Mouse (Mus musculus): ENCODE data around the gene Glce. TPM values are rescaled to one million over a fixed set of nuclear protein-coding genes. Genes with fewer than 3 reads are reported as not detected.

Glce gene
- polyA plus RNA-seq, 1 experiment from 2014 or later: 21.5 TPM

- Histone ChIP-seq H3K27ac (no peak overlapping the region), H3K27me3 (ENCODE audit: poor library complexity, severe bottlenecking) (no peaks in the 10 kb centered on the region), H3K36me3 (replicated peaks) (no peaks in the 10 kb centered on the region), H3K4me1 (peaks cover 26% of the 10 kb centered on the region), H3K4me3 (no peak overlapping the region), H3K9me3 (no peaks in the 10 kb centered on the region)
- no peak for DNase-seq (ENCODE audit: extremely low spot score, low spot score)
- 90% methylated on average over 2 of the region's 2 CpGs for whole genome bisulfite sequencing
Observed at GRCm38 (mm10) chr9:62152506-62152905, 30.1 kb upstream of the Glce start.

GRCm38 (mm10) chr9:62145198-62145597 lies 22.7 kb upstream of the Glce start:
- no peak overlapping the region for H3K4me3 ChIP-seq
- WGBS: 90% methylated on average over 2 of the region's 2 CpGs
- H3K9me3 ChIP-seq: no peaks in the 10 kb centered on the region
- no peak for DNase-seq (ENCODE audit: extremely low spot score, low spot score)
- no peaks in the 10 kb centered on the region for H3K36me3 ChIP-seq (replicated peaks)
- H3K27ac ChIP-seq: no peak overlapping the region
- H3K27me3 ChIP-seq (ENCODE audit: poor library complexity, severe bottlenecking): no peaks in the 10 kb centered on the region
- no peaks in the 10 kb centered on the region for H3K4me1 ChIP-seq

GRCm38 (mm10) chr9:62143428-62143827 lies 21.0 kb upstream of the Glce start:
- 64% methylated on average over 7 of the region's 7 CpGs for WGBS
- Histone ChIP-seq H3K4me1 (no peaks in the 10 kb centered on the region), H3K4me3 (no peak overlapping the region), H3K27me3 (ENCODE audit: poor library complexity, severe bottlenecking) (no peaks in the 10 kb centered on the region), H3K27ac (no peak overlapping the region), H3K9me3 (no peaks in the 10 kb centered on the region), H3K36me3 (replicated peaks) (no peaks in the 10 kb centered on the region)
- DNase-seq (ENCODE audit: extremely low spot score, low spot score): no peak

GRCm38 (mm10) chr9:62139027-62139426 lies 16.6 kb upstream of the Glce start:
- no peak overlapping the region for H3K4me3 ChIP-seq
- no peaks in the 10 kb centered on the region for H3K36me3 ChIP-seq (replicated peaks)
- no peaks in the 10 kb centered on the region for H3K27me3 ChIP-seq (ENCODE audit: poor library complexity, severe bottlenecking)
- peaks cover 9% of the 10 kb centered on the region; the same call in 1 of the 2 replicates for H3K4me1 ChIP-seq
- H3K9me3 ChIP-seq: no peaks in the 10 kb centered on the region
- no peak overlapping the region for H3K27ac ChIP-seq
- DNase-seq (ENCODE audit: extremely low spot score, low spot score): no peak
- WGBS: 90% methylated on average over 7 of the region's 7 CpGs

- Histone ChIP-seq H3K27ac (no peak overlapping the region), H3K27me3 (ENCODE audit: poor library complexity, severe bottlenecking) (no peaks in the 10 kb centered on the region), H3K4me3 (no peak overlapping the region), H3K4me1 (peaks cover 9% of the 10 kb centered on the region; the same call in 1 of the 2 replicates), H3K9me3 (no peaks in the 10 kb centered on the region), H3K36me3 (replicated peaks) (no peaks in the 10 kb centered on the region)
- peak; percentile 11 for DNase-seq (ENCODE audit: extremely low spot score, low spot score)
- WGBS: 68% methylated on average over 8 of the region's 8 CpGs
Observed at GRCm38 (mm10) chr9:62137259-62137658, 14.8 kb upstream of the Glce start.

GRCm38 (mm10) chr9:62132005-62132782 lies 9.7 kb upstream of the Glce start:
- WGBS: 73% methylated on average over 4 of the region's 4 CpGs
- no peaks in the 10 kb centered on the region for H3K36me3 ChIP-seq (replicated peaks)
- H3K4me3 ChIP-seq: no peak overlapping the region
- DNase-seq (ENCODE audit: extremely low spot score, low spot score): no peak
- no peak overlapping the region for H3K27ac ChIP-seq
- H3K9me3 ChIP-seq: no peaks in the 10 kb centered on the region
- H3K27me3 ChIP-seq (ENCODE audit: poor library complexity, severe bottlenecking): no peaks in the 10 kb centered on the region
- H3K4me1 ChIP-seq: peaks cover 3% of the 10 kb centered on the region

GRCm38 (mm10) chr9:62130746-62131145 lies 8.3 kb upstream of the Glce start:
- no peaks in the 10 kb centered on the region for H3K36me3 ChIP-seq (replicated peaks)
- no peak for DNase-seq (ENCODE audit: extremely low spot score, low spot score)
- no peak overlapping the region for H3K27ac ChIP-seq
- peaks cover 4% of the 10 kb centered on the region; the same call in 1 of the 2 replicates for H3K27me3 ChIP-seq (ENCODE audit: poor library complexity, severe bottlenecking)
- WGBS: 90% methylated on average over 5 of the region's 5 CpGs
- no peaks in the 10 kb centered on the region; the same call in 1 of the 2 replicates for H3K4me1 ChIP-seq
- H3K4me3 ChIP-seq: no peak overlapping the region
- H3K9me3 ChIP-seq: no peaks in the 10 kb centered on the region

GRCm38 (mm10) chr9:62128056-62128455 lies 5.6 kb upstream of the Glce start:
- no peak overlapping the region for H3K4me3 ChIP-seq
- no peaks in the 10 kb centered on the region for H3K36me3 ChIP-seq (replicated peaks)
- DNase-seq (ENCODE audit: extremely low spot score, low spot score): no peak
- 85% methylated on average over 2 of the region's 2 CpGs for WGBS
- no peaks in the 10 kb centered on the region for H3K9me3 ChIP-seq
- no peak overlapping the region for H3K27ac ChIP-seq
- peaks cover 4% of the 10 kb centered on the region; the same call in 1 of the 2 replicates for H3K27me3 ChIP-seq (ENCODE audit: poor library complexity, severe bottlenecking)
- peaks cover 6% of the 10 kb centered on the region for H3K4me1 ChIP-seq

GRCm38 (mm10) chr9:62125986-62126575 lies 3.6 kb upstream of the Glce start:
- no peak for DNase-seq (ENCODE audit: extremely low spot score, low spot score)
- no peak overlapping the region for H3K27ac ChIP-seq
- 81% methylated on average over 5 of the region's 5 CpGs for WGBS
- peaks cover 4% of the 10 kb centered on the region; the same call in 1 of the 2 replicates for H3K27me3 ChIP-seq (ENCODE audit: poor library complexity, severe bottlenecking)
- H3K4me1 ChIP-seq: peaks cover 13% of the 10 kb centered on the region
- H3K4me3 ChIP-seq: no peak overlapping the region
- H3K9me3 ChIP-seq: no peaks in the 10 kb centered on the region
- no peaks in the 10 kb centered on the region for H3K36me3 ChIP-seq (replicated peaks)

GRCm38 (mm10) chr9:62124266-62124665 lies 1.8 kb upstream of the Glce start:
- Histone ChIP-seq H3K4me1 (peaks cover 16% of the 10 kb centered on the region), H3K9me3 (no peaks in the 10 kb centered on the region), H3K27ac (no peak overlapping the region), H3K27me3 (ENCODE audit: poor library complexity, severe bottlenecking) (peaks cover 4% of the 10 kb centered on the region; the same call in 1 of the 2 replicates), H3K4me3 (no peak overlapping the region), H3K36me3 (replicated peaks) (no peaks in the 10 kb centered on the region)
- WGBS: 85% methylated on average over 1 of the region's 1 CpGs
- DNase-seq (ENCODE audit: extremely low spot score, low spot score): no peak

GRCm38 (mm10) chr9:62123496-62123895 lies 1.0 kb upstream of the Glce start:
- peaks cover 4% of the 10 kb centered on the region; the same call in 1 of the 2 replicates for H3K27me3 ChIP-seq (ENCODE audit: poor library complexity, severe bottlenecking)
- no peaks in the 10 kb centered on the region for H3K36me3 ChIP-seq (replicated peaks)
- WGBS: 50% methylated on average over 3 of the region's 3 CpGs
- H3K4me1 ChIP-seq: peaks cover 22% of the 10 kb centered on the region
- H3K9me3 ChIP-seq: no peaks in the 10 kb centered on the region
- H3K27ac ChIP-seq: 0 out of 2 replicates have a peak overlapping the region, but pooled peaks have one; percentile 94
- peak overlapping the region; percentile 79 for H3K4me3 ChIP-seq
- no peak for DNase-seq (ENCODE audit: extremely low spot score, low spot score)

GRCm38 (mm10) chr9:62121551-62122447 lies 656 bp downstream of the Glce start:
- peak; percentile 56 for DNase-seq (ENCODE audit: extremely low spot score, low spot score)
- WGBS: under 1% methylated on average over 59 of the region's 59 CpGs
- Histone ChIP-seq H3K4me3 (peak overlapping the region; percentile 79), H3K27me3 (ENCODE audit: poor library complexity, severe bottlenecking) (peaks cover 4% of the 10 kb centered on the region; the same call in 1 of the 2 replicates), H3K9me3 (no peaks in the 10 kb centered on the region), H3K36me3 (replicated peaks) (no peaks in the 10 kb centered on the region), H3K27ac (peak overlapping the region; percentile 94), H3K4me1 (peaks cover 23% of the 10 kb centered on the region)
